Mouse (Mus musculus) liver, postnatal 0 days (tissue): Measurements from ENCODE around the gene Fam129c.

Source experiments
- CTCF ChIP-seq: sonication (generic); IDR thresholded peaks from 2 replicates; pipeline ENCODE4 v1.5.1; 2016; ENCODE audit warnings: antibody characterized with exemption, low read depth
- EP300 ChIP-seq: IDR thresholded peaks from 2 replicates; pipeline ENCODE4 v1.6.1; 2016; ENCODE audit warnings: antibody characterized with exemption, low read depth, mild to moderate bottlenecking

DNA sequence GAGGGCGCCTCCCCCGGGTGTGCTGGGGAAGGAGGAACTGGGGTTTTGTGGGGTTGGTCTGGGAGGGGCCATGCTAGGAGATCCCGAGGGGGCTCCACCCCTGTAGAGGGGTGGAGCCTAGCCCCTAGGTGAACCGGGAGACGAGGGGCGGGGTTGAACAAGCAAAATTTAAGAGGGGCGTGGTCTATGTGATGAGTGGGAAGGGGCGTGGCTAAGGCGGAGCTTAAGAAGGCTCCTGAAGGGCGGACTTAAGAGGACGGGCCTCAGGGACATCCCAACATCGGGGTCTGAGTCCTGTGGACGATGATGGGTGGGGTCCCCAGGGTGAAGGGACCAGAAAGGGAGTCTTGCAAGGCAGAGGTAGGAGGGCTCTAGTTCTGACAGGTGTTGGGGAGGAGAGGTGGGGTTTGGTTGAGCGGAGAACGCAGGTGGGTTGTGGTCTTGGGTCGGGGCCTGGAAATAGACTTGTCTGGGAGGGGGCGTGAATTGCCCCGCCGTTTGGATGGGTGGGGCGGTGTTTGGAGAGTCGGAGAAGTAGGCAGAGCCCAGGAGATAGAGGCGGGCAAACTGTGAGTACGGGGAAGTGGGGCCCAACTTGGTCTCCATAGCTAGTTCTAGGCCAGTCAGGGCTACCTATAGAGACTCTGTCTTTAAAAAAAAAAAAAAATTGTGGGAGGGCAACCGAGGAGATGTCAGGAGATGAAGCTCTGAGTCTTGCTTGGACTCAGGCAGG lies 38.3 kb upstream of the Fam129c start:
- no peak for TF ChIP-seq CTCF
- TF ChIP-seq EP300: no peak
